Mouse (Mus musculus): ENCODE measurements around the gene Myo1d. TPM values are rescaled to one million over a fixed set of nuclear protein-coding genes. Genes with fewer than 3 reads are reported as not detected.

The Myo1d gene
- polyA plus RNA-seq, 1 experiment from 2014 or later = 15.8 TPM

GRCm38 (mm10) chr11:80711336-80711735 is 68.5 kb downstream of the Myo1d start:
- H3K27ac ChIP-seq (ENCODE audit: low read length) = no peak overlapping the region
- 60% methylated on average over 6 of the region's 6 CpGs for WGBS
- H3K9ac ChIP-seq (replicated peaks; ENCODE audit: low read length) = no peak overlapping the region
- ATAC-seq (ENCODE audit: low FRiP score, low TSS enrichment) = no peak
- no peaks in the 10 kb centered on the region for H3K4me1 ChIP-seq (ENCODE audit: insufficient read depth, low read length)
- H3K36me3 ChIP-seq (ENCODE audit: insufficient read depth, low read length) = no peaks in the 10 kb centered on the region
- no peaks in the 10 kb centered on the region for H3K27me3 ChIP-seq (ENCODE audit: insufficient read depth, low read length)
- H3K4me3 ChIP-seq (ENCODE audit: low read length) = no peak overlapping the region
- H3K4me2 ChIP-seq (replicated peaks; ENCODE audit: low read depth, low read length) = no peak overlapping the region
- H3K9me3 ChIP-seq (ENCODE audit: low read length) = no peaks in the 10 kb centered on the region

- Histone ChIP-seq H3K4me3 (ENCODE audit: low read length) (no peak overlapping the region), H3K36me3 (ENCODE audit: insufficient read depth, low read length) (no peaks in the 10 kb centered on the region), H3K27me3 (ENCODE audit: insufficient read depth, low read length) (no peaks in the 10 kb centered on the region), H3K4me1 (ENCODE audit: insufficient read depth, low read length) (0 out of 2 replicates have a peak, but pooled peaks cover 6% of the 10 kb centered on the region), H3K4me2 (replicated peaks; ENCODE audit: low read depth, low read length) (no peak overlapping the region), H3K9me3 (ENCODE audit: low read length) (no peaks in the 10 kb centered on the region), H3K27ac (ENCODE audit: low read length) (no peak overlapping the region), H3K9ac (replicated peaks; ENCODE audit: low read length) (no peak overlapping the region)
- 64% methylated on average over 4 of the region's 4 CpGs for WGBS
- ATAC-seq (ENCODE audit: low FRiP score, low TSS enrichment) = no peak
Observed at GRCm38 (mm10) chr11:80700611-80701010, 79.2 kb downstream of the Myo1d start.

- H3K27me3 ChIP-seq (ENCODE audit: insufficient read depth, low read length) = no peaks in the 10 kb centered on the region
- no peak overlapping the region for H3K9ac ChIP-seq (replicated peaks; ENCODE audit: low read length)
- no peak overlapping the region for H3K4me3 ChIP-seq (ENCODE audit: low read length)
- 80% methylated on average over 3 of the region's 3 CpGs for WGBS
- 0 out of 2 replicates have a peak, but pooled peaks cover 6% of the 10 kb centered on the region for H3K4me1 ChIP-seq (ENCODE audit: insufficient read depth, low read length)
- no peaks in the 10 kb centered on the region for H3K9me3 ChIP-seq (ENCODE audit: low read length)
- no peaks in the 10 kb centered on the region for H3K36me3 ChIP-seq (ENCODE audit: insufficient read depth, low read length)
- ATAC-seq (ENCODE audit: low FRiP score, low TSS enrichment) = no peak
- H3K4me2 ChIP-seq (replicated peaks; ENCODE audit: low read depth, low read length) = no peak overlapping the region
- no peak overlapping the region for H3K27ac ChIP-seq (ENCODE audit: low read length)
Observed at GRCm38 (mm10) chr11:80698721-80699120, 81.1 kb downstream of the Myo1d start.

- no peaks in the 10 kb centered on the region for H3K36me3 ChIP-seq (ENCODE audit: insufficient read depth, low read length)
- 6% methylated on average over 4 of the region's 4 CpGs for WGBS
- no peak for ATAC-seq (ENCODE audit: low FRiP score, low TSS enrichment)
- H3K9ac ChIP-seq (replicated peaks; ENCODE audit: low read length) = no peak overlapping the region
- H3K4me3 ChIP-seq (ENCODE audit: low read length) = no peak overlapping the region
- H3K4me2 ChIP-seq (replicated peaks; ENCODE audit: low read depth, low read length) = no peak overlapping the region
- no peaks in the 10 kb centered on the region for H3K27me3 ChIP-seq (ENCODE audit: insufficient read depth, low read length)
- H3K27ac ChIP-seq (ENCODE audit: low read length) = no peak overlapping the region
- H3K4me1 ChIP-seq (ENCODE audit: insufficient read depth, low read length) = no peaks in the 10 kb centered on the region
- H3K9me3 ChIP-seq (ENCODE audit: low read length) = no peaks in the 10 kb centered on the region
Observed at GRCm38 (mm10) chr11:80696350-80696749, 83.5 kb downstream of the Myo1d start.

- H3K9me3 ChIP-seq (ENCODE audit: low read length) = no peaks in the 10 kb centered on the region
- no peak overlapping the region for H3K9ac ChIP-seq (replicated peaks; ENCODE audit: low read length)
- no peak for ATAC-seq (ENCODE audit: low FRiP score, low TSS enrichment)
- no peak overlapping the region for H3K27ac ChIP-seq (ENCODE audit: low read length)
- H3K36me3 ChIP-seq (ENCODE audit: insufficient read depth, low read length) = 0 out of 2 replicates have a peak, but pooled peaks cover 3% of the 10 kb centered on the region
- no peaks in the 10 kb centered on the region for H3K4me1 ChIP-seq (ENCODE audit: insufficient read depth, low read length)
- H3K27me3 ChIP-seq (ENCODE audit: insufficient read depth, low read length) = no peaks in the 10 kb centered on the region
- no peak overlapping the region for H3K4me3 ChIP-seq (ENCODE audit: low read length)
- 84% methylated on average over 5 of the region's 5 CpGs for WGBS
- no peak overlapping the region for H3K4me2 ChIP-seq (replicated peaks; ENCODE audit: low read depth, low read length)
Observed at GRCm38 (mm10) chr11:80684603-80685002, 95.2 kb downstream of the Myo1d start.

GRCm38 (mm10) chr11:80682745-80683144 is 97.1 kb downstream of the Myo1d start:
- 0 out of 2 replicates have a peak, but pooled peaks cover 3% of the 10 kb centered on the region for H3K36me3 ChIP-seq (ENCODE audit: insufficient read depth, low read length)
- peak overlapping the region; percentile 63; the same call in 1 of the 2 replicates for H3K27ac ChIP-seq (ENCODE audit: low read length)
- no peaks in the 10 kb centered on the region for H3K4me1 ChIP-seq (ENCODE audit: insufficient read depth, low read length)
- no peaks in the 10 kb centered on the region for H3K9me3 ChIP-seq (ENCODE audit: low read length)
- no peak for ATAC-seq (ENCODE audit: low FRiP score, low TSS enrichment)
- H3K9ac ChIP-seq (replicated peaks; ENCODE audit: low read length) = no peak overlapping the region
- no peak overlapping the region for H3K4me3 ChIP-seq (ENCODE audit: low read length)
- no peak overlapping the region for H3K4me2 ChIP-seq (replicated peaks; ENCODE audit: low read depth, low read length)
- H3K27me3 ChIP-seq (ENCODE audit: insufficient read depth, low read length) = no peaks in the 10 kb centered on the region
- WGBS = 44% methylated on average over 3 of the region's 3 CpGs

- H3K9me3 ChIP-seq (ENCODE audit: low read length) = no peaks in the 10 kb centered on the region
- H3K4me2 ChIP-seq (replicated peaks; ENCODE audit: low read depth, low read length) = no peak overlapping the region
- WGBS = 51% methylated on average over 7 of the region's 7 CpGs
- no peaks in the 10 kb centered on the region for H3K27me3 ChIP-seq (ENCODE audit: insufficient read depth, low read length)
- no peak for ATAC-seq (ENCODE audit: low FRiP score, low TSS enrichment)
- no peaks in the 10 kb centered on the region for H3K4me1 ChIP-seq (ENCODE audit: insufficient read depth, low read length)
- no peak overlapping the region for H3K27ac ChIP-seq (ENCODE audit: low read length)
- no peak overlapping the region for H3K9ac ChIP-seq (replicated peaks; ENCODE audit: low read length)
- H3K36me3 ChIP-seq (ENCODE audit: insufficient read depth, low read length) = 0 out of 2 replicates have a peak, but pooled peaks cover 2% of the 10 kb centered on the region
- no peak overlapping the region for H3K4me3 ChIP-seq (ENCODE audit: low read length)
Observed at GRCm38 (mm10) chr11:80673013-80673412, 106.8 kb downstream of the Myo1d start.

- Histone ChIP-seq H3K4me3 (ENCODE audit: low read length) (no peak overlapping the region), H3K27me3 (ENCODE audit: insufficient read depth, low read length) (no peaks in the 10 kb centered on the region), H3K4me2 (replicated peaks; ENCODE audit: low read depth, low read length) (no peak overlapping the region), H3K4me1 (ENCODE audit: insufficient read depth, low read length) (no peaks in the 10 kb centered on the region), H3K9ac (replicated peaks; ENCODE audit: low read length) (no peak overlapping the region), H3K27ac (ENCODE audit: low read length) (no peak overlapping the region), H3K9me3 (ENCODE audit: low read length) (no peaks in the 10 kb centered on the region), H3K36me3 (ENCODE audit: insufficient read depth, low read length) (no peaks in the 10 kb centered on the region)
- no peak for ATAC-seq (ENCODE audit: low FRiP score, low TSS enrichment)
- WGBS = 42% methylated on average over 1 of the region's 1 CpGs
Observed at GRCm38 (mm10) chr11:80670391-80670790, 109.4 kb downstream of the Myo1d start.

GRCm38 (mm10) chr11:80669934-80670333 is 109.9 kb downstream of the Myo1d start:
- Histone ChIP-seq H3K9me3 (ENCODE audit: low read length) (no peaks in the 10 kb centered on the region), H3K4me2 (replicated peaks; ENCODE audit: low read depth, low read length) (no peak overlapping the region), H3K36me3 (ENCODE audit: insufficient read depth, low read length) (no peaks in the 10 kb centered on the region), H3K27ac (ENCODE audit: low read length) (no peak overlapping the region), H3K4me3 (ENCODE audit: low read length) (no peak overlapping the region), H3K4me1 (ENCODE audit: insufficient read depth, low read length) (no peaks in the 10 kb centered on the region), H3K27me3 (ENCODE audit: insufficient read depth, low read length) (no peaks in the 10 kb centered on the region), H3K9ac (replicated peaks; ENCODE audit: low read length) (no peak overlapping the region)
- 72% methylated on average over 4 of the region's 4 CpGs for WGBS
- ATAC-seq (ENCODE audit: low FRiP score, low TSS enrichment) = no peak

GRCm38 (mm10) chr11:80666211-80666610 is 113.6 kb downstream of the Myo1d start:
- no peaks in the 10 kb centered on the region for H3K27me3 ChIP-seq (ENCODE audit: insufficient read depth, low read length)
- no peak overlapping the region for H3K4me3 ChIP-seq (ENCODE audit: low read length)
- H3K9me3 ChIP-seq (ENCODE audit: low read length) = no peaks in the 10 kb centered on the region
- H3K4me1 ChIP-seq (ENCODE audit: insufficient read depth, low read length) = no peaks in the 10 kb centered on the region
- H3K4me2 ChIP-seq (replicated peaks; ENCODE audit: low read depth, low read length) = no peak overlapping the region
- no peaks in the 10 kb centered on the region for H3K36me3 ChIP-seq (ENCODE audit: insufficient read depth, low read length)
- WGBS = 90% methylated on average over 8 of the region's 8 CpGs
- ATAC-seq (ENCODE audit: low FRiP score, low TSS enrichment) = no peak
- H3K27ac ChIP-seq (ENCODE audit: low read length) = no peak overlapping the region
- no peak overlapping the region for H3K9ac ChIP-seq (replicated peaks; ENCODE audit: low read length)

Measured in kidney, embryonic 16.5 days (tissue).